Mouse (Mus musculus) small intestine, adult 2 months (tissue): Measurements from ENCODE around the gene H13.

Experiments used
- CTCF ChIP-seq: fragments of 200-500 bp; IDR thresholded peaks from 2 replicates; pipeline ENCODE4 v1.5.1; 2012; ENCODE audit warnings: low read depth, mild to moderate bottlenecking, control low read depth, inconsistent platforms, low read length, moderate library complexity, mixed read lengths; ENCODE audit not compliant: insufficient replicate concordance, insufficient read length; ENCODE audit errors: extremely low read depth
- POLR2A ChIP-seq: fragments of 200-500 bp; IDR thresholded peaks from 2 replicates; pipeline ENCODE4 v1.6.1; 2012; ENCODE audit warnings: low read depth, mild to moderate bottlenecking, control low read depth, inconsistent platforms, low read length, moderate library complexity

GRCm38 (mm10) chr2:152683086-152683485 is 13.8 kb downstream of the H13 start:
- TF ChIP-seq CTCF (no peak), POLR2A (no peak)
